Mouse (Mus musculus) layer of hippocampus, postnatal 10 days (tissue): Measurements from ENCODE around the gene Med12l. TPM values are rescaled to one million over a fixed set of nuclear protein-coding genes. Genes with fewer than 3 reads are reported as not detected.
"Not testable (repeated sequence)": the region's sequence is repeated elsewhere in the genome, so short reads cannot be mapped to it uniquely, and the experiment has no call there.

Source experiments
- DNase-seq, 2 experiments: peaks; one replicate each; pipeline ENCODE4 v3.0.0; 2021; ENCODE audit warnings: low spot score in 2 of 2
- total RNA-seq, 2 experiments: library from RNA; stranded (reverse); gene quantifications; 2 replicates each; pipeline ENCODE4 v1.2.3; 2021

Gene Med12l
- total RNA-seq, 2 experiments from 2014 or later: 32.7 to 36.9 TPM

DNA sequence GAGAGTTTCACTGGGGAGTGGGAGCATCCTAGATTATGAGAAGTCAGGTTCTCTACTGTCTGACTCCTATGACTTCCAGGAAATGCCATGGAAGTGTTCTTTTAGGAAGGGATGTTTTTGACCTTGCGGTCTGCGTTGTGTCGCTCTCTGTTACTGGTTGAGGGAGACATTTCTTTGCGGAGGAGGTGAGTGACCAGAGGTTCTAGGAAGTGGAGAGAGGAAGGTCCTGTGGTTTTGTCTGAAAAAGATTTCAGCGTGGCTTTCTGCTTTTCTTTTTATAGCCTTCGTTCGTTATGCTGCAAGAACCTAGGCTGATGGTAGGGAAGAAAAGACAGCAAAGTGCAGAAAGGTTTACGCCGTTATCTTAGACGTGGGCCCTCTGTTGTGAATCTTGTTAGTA lies 92.9 kb downstream of the Med12l start:
- no peak for DNase-seq

DNA sequence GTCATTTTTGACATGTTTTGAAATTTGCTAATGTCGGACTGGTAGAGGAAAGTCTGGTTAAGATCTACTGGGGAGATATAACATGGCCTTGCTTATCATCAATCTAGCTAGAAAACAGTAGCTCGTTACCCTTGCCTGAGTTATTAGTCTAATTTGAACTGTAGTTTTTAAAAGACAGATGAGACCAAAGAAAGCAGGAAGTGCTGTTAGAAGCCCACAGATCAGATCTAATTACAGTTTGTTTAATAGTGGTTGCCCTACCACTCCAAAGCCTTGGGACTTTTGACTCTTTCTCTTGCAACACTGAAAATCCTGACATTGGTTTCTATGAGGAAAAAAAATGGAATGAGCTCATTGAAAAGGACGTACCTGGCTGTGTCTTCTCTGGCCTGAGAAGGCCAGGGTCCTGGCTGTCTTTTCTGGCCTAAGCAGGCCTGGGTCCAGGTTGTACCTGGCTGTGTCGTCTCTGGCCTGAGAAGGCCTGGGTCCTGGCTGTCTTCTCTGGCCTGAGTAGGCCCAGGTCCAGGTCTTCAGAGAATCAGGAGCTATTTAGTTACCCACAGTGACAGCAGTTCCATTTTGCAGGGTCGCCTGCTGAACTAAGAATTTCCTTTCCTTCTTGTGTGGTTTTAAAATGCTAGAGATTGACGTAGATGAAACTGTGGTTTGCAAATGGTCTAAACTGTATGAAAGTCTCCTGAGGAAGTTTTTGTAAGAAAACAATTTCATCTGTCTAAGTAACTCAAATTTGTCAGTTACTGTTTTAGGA lies 95.8 kb downstream of the Med12l start, which contains the start of gene Gpr171:
Gpr171 (minus strand) TSS at position 604 of the 769 bp plus-strand sequence.
- DNase-seq: no peak

DNA sequence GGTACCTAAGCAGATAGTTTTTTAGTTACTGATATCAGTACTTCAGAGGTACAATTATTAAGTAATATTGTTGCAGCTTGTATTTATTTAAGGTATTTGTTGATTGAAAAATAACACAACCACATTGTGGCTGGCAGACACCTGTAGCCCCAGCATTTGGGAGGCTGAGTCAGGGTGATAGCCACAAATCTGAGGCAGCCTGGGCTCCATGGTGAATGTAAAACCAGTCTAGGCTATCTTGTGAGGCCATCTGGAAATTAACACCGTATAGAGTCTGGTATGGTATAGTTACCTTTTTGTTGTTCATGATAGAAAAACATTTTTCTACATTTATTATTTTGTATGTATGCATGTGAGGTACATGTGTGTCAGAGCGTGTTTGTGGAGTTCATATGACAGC lies 96.5 kb downstream of the Med12l start:
- no peak for DNase-seq

DNA sequence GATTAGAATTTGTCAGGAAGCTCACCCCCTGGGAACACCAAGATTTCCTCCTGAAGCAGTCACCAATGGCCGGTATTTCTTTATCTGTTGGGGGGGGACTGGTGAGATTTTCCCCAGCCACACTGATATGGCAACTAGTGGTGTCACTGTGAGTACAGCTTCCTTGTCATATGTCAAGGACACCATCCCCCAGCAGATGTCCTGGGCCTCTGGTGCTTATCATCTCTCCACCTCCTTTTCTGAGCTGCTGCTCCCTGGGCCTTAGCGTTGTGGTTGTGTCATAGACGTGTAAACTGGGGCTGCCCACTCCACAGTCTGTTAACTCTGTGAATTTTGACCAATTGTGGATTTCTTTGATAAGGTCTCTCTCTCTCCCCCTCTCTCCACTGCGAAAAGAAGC lies 98.8 kb downstream of the Med12l start:
- DNase-seq: no peak

DNA sequence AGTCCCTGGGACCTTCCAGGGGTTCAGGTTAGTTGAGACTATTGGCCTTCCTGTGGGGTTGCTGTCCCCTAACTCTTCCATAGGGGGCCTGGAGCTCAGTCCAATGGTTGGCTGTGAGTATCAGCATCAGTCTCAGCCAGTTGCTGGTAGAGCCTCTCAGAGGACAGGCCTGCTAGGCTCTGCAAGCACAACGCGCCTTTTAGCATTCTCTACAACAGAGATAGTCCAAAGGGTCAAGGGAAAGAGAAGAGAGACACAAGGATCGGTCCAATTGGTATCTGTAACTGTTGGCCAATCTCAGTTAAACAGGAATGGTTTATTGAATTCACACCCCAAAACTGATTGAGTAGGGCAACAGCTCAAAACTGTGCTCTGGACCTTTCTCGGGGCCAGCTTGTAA lies 101.8 kb downstream of the Med12l start:
- DNase-seq: no peak

DNA sequence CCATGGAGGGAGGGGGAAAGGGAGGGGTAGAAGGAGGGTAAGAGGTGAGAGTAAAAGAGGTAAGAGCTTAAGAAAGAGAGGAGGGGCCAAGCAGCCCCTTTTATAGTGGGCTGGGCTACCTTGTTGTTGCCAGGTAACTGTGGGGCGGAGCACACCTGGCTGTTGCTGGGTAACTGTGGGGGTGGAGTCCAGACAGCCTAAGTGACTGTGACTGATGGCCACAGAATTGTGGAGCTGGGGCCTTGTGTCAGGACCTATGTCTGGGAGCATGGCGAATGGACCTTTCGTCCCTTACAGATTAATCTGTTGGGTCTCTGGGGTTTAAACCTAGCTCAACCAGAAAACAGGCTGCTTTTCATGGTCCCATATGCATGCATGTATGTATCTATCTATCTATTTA lies 104.2 kb downstream of the Med12l start:
- DNase-seq: not testable (repeated sequence)

DNA sequence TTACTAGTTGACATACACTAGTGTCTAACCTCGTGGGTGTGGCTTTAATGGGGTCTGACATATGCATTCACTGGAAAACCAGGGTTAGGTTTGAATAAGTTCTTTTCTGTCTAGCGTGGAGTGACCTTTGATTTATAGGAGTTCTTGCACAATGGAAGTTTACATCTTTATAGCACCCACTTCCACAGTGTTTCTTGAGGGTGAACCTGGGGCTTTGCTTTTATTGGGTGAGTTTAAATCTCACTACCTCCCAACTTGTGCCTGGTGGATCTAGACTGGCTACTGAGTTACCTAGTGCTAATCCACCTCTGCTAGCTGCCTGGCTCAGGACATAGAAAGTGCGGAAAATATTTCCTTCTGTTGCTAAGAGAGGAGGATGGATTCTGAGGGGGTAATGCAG lies 106.3 kb downstream of the Med12l start:
- no peak for DNase-seq

DNA sequence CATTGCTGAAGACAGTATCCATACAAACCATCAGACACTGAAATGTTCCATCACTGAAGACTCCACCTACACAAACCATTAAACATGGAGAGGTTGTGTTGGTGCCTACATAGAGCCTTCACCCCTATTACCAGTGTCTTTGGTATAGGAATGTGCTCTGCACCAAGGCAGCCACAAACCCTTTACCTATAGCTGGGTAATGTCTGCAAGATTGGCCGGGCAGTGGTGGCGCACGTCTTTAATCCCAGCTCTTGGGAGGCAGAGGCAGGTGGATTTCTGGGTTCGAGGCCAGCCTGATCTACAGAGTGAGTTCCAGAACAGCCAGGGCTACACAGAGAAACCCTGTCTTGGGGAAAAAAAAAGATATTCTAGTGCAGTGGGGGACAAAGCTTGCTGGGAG lies 107.7 kb downstream of the Med12l start:
- DNase-seq: not testable (repeated sequence)

DNA sequence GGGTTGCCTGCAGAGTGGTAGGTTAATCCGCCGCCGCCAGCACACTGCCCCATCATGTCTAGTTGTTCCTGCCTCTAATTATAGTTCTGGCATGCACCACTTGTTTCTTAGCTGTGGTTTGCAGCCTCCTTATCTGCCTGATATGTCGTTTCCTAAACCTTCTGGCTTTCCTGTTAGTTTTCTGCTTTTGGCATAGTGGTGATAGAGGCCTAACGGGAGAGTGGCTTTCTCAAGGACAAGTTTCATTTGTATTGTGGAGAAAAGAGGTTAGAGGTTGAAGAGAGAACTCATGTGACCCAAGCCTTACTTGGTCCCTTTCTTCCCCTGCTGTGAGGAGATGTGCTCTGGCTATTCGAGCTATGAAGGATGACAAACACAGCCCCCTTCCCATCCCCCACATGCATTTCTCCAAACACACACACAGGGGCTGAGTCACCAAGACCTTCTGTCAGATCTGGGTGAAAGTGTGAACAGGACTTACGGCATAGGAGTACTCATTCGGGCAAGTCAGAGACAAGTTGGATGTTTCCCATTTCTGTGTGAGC lies 108.4 kb downstream of the Med12l start:
- no peak for DNase-seq

DNA sequence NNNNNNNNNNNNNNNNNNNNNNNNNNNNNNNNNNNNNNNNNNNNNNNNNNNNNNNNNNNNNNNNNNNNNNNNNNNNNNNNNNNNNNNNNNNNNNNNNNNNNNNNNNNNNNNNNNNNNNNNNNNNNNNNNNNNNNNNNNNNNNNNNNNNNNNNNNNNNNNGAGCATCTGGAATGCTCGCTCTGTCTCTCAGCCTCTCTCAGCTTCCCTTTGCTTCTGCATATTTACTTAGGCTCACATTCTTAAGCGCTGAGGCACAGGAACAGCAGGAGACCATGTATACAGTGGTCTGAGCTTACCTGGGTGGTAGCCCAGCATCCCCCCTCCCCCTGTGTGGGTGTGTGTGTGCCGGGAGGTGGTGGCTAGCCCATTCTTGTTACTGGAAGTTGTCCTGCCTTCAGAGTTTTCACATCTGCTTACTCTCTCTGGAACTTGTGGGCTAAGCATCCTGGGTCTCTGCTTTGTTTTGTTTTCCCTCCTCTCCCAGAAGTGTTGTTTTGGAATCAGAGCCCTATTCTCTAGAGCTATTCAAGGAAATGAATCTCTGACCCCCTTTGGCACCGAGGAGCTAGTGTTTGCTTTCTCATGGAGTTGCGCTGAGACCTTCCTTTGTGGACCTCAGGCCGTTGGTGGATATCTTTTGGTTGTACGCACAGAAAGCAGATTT lies 115.6 kb downstream of the Med12l start:
- DNase-seq: no peak

DNA sequence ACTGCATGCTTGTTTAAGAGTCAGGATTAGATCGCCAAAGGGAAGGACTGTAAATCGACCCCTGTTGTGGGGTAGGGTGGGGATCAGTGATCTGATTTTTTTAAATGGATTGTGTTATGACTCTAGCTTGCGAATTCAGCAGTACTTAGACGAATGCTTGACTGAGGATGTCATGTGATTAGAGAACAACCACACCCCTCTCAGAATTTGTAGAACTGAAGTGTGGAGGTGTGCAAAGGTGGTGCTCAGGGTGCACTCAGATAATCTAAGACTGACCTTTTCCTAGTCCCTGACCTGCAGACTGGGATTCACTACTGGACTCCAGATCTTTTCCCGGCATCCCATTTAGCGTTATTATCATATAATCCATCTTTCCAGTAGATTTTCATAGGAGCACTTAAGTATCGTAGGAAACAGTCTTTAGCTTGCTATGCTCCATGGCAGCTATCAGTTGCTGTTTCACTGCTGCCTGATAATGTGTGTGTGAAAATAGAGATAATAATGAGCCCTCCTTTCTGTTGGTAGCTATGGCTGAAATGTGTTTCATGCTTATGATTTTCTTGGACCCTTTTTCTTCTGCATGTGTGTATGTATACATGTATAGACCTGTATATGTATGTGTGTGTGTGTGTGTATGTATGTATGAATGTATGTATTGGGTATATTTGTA lies 116.3 kb downstream of the Med12l start:
- no peak for DNase-seq

DNA sequence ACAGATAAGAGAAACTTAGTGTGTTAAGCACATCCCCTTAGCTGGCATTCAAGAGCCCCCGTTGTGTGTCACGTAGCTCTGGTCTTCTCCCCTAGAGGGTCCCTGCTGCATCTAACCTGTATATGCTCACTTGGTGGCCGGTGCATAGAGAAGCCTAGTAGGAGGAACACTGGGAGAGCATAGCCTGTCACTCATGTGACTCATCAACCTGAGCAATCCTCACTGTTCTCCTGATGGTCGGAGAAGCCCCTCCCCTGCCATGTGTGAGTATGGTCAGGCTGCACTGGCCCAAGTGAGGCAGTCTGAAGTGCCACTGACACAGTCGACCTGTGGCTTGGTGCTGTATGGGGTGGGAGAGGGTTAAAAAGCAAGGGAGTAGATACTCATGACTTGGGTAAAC lies 119.4 kb downstream of the Med12l start:
- no peak for DNase-seq

DNA sequence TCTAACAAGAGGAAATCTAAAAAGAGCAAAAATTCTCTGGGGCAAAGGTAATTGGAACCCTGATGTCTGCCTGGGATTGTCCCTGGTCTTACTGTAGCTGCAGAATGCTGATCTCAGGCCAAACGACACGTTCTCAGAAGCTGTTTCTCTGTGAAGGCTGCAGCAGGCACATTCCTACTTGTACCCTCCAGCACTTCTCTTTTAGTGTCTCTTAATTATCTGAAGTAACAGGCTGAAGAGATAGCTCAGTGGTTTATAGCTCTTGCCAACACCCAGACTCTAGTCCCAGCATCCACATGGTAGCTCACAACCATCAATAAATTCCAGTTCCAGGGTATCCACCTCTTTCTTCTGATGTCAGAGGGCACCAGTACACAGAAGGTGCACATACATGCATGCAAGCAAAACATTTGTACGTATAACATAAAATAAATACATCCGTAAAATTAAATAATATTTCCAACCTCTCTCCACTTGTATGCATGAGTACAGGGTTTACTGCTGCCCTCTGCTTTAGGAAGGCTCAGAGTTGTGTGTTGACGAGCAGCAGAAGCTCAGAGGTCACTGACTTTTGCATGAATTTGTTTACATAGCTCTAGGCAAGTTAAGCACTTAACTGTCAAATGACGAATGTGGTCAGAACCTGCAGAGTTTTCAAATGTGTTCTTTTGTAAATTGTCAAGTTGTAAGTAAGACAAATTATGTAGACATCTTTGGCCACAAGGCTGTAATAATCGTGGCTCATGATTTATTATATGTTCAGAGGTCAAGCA lies 120.3 kb downstream of the Med12l start:
- DNase-seq: no peak

DNA sequence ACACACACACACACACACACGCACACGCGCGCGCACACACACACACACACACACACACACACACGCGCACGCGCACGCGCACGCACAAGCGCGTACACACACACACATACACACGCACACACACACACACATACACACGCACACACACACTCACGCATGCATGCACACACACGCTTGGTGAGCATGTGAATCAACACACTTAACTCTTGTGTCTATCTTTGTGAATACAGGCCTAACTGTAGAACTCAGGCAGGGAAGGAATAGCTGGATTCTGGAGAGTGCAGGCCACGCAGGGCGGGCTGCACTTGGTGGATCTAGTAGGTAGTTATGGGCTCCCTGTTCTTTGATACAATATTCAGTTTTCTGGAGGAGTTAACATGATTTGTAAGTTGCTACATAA lies 123.1 kb downstream of the Med12l start:
- no peak for DNase-seq

DNA sequence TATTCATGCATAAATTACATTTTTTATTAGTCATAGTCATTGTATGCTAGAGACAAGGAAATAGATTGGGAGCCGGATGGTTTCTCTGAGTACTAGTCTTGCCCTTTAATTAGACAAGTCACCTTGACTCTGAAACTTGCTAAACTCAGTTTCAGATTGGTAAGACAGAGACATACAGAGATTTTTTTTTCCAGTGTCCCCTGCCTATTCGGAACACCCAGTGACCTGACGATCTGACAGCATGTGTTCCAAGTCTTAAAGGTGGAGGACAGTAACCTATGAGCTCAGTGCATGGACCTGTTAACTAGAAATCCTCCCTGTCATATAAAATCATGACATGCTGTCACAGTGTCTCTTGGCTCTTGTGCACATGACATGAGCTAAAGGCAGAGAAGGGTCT lies 123.9 kb downstream of the Med12l start:
- no peak for DNase-seq

DNA sequence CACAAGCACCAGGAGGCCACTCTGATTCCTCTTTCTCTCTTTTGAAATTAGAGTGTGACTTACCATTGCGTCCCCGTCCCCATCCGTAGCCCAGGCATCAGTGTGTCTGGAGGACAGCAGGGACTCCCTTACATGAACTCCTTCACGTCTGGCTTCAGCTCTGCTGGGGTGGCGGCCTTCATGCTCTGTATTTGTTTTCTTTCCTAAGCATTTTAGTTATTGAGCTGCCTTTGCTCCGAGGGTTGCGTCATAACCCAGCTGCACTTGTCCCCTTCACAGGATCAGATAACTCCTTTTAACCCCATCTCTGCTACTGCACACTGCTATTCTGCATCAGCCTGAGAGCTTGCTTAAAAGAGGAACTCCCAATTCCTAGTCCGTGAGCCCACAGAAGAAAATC lies 124.8 kb downstream of the Med12l start:
- DNase-seq: no peak

DNA sequence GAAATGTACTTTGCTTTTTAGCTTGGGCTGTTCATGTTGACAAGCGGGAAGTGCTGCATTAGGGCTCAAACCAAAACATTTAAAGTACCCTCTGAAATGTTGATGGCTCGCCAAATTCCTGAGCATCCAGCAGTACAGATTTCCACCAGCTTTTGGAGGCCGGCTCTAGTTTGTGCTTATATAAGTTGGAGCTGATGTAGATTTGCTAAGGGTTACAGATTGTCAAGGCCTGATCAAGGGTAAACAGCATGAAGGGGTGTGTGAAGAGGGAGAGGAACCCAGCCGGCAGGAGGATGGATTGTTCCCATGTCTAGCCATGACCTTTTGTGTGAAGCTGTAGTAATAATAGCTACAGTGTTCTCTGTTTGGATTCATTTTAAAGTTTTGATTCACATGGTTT lies 125.5 kb downstream of the Med12l start:
- DNase-seq: no peak

DNA sequence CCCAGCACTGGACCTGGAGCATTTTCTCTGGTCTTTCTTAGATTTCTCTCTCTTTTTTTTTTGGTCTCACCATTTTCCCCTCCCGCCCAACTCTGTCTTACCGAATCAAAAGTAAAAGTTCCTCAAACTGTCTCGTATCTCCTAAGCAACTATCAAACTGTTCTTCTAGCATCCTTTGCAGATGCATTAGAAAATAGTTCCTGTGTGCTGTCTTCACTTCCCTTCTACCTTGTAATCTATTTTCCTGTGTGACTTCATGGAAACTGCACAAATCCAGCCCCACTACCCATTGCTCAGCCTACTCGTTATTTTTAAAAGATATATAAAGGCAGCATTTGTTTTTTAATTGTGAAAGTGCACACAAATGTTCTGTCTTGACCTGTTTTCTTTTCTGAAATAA lies 126.3 kb downstream of the Med12l start:
- DNase-seq: no peak

DNA sequence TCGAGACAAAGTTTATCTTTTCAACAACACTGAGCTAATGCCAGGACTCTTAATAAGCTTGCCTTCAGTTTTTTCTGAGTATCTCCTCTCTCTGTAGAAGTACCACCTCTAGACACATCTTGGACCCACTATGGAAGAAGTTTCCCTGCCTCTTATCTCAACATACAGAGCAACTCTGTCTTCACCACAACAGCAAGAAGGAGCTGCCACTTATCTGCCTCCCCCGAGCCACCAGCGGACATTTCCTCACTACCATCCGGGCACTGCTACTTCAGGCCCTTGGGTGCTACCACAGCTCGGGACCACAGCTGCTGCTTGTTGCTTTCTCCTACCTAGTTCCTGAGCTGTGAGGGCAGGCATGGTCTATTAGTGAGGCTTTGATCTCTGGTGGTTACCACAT lies 127.6 kb downstream of the Med12l start:
- no peak for DNase-seq

DNA sequence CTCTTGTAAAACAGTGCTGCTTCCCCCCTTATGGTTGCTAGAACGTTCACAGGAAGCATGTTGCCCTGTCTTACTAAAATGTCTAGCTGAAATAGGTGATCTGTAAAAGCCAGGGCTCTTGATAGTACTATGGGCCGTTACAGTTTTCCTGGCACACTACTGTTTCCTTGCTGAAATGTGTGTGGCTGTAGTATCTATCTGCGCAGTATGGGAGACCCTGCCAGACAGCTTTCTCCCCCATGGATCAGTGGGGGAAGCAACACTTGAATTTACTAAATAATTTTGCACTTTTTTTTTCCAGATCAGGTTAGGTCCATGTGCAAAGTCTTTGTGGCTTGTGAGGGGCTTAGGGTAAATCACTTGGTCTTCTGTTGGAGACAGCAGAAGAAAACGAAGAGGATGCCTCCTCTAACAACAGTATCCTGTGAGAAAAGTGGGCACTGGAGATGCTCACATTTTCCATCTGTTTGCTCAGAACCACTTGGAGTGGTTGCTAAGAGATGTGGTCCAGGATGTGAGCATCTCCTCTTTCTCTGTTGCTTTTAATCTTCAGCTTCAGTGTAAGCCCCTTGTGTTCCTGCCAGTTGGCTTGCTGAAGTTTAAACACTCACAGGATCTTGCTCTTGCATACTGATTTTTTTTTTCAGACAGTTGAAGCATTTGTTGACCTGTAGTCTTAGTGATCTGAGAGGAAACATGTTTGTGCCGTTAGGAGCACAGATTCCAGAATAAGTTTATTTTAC lies 130.5 kb downstream of the Med12l start:
- DNase-seq: peak in 1 of 2 experiments; percentile 30
